Mouse (Mus musculus) lung, embryonic 14.5 days (tissue): ENCODE measurements around the gene Dll4. TPM values are rescaled to one million over a fixed set of nuclear protein-coding genes. Genes with fewer than 3 reads are reported as not detected.

Source experiments
- ATAC-seq: fragments of 200-750 bp; cut with Nextera tagmentation; 2 replicates; pipeline ENCODE4 v1.8.0; 2017; ENCODE audit warnings: mild to moderate bottlenecking, moderate TSS enrichment, moderate library complexity; ENCODE audit not compliant: insufficient read depth
- DNase-seq: peaks from one replicate; pipeline ENCODE4 v3.0.0-alpha.2; 2015
- H3K27ac ChIP-seq: fragments of 300-500 bp; sonication (generic); 2 replicates; pipeline ENCODE4 v1.5.1; 2014; ENCODE audit warnings: low read depth, mild to moderate bottlenecking, moderate library complexity
- H3K27me3 ChIP-seq: fragments of 300-500 bp; sonication (generic); 2 replicates; pipeline ENCODE4 v1.6.1; 2014; ENCODE audit warnings: low read length, control low read depth; ENCODE audit not compliant: insufficient read depth
- H3K36me3 ChIP-seq: fragments of 300-500 bp; sonication (generic); 2 replicates; pipeline ENCODE4 v1.6.1; 2014; ENCODE audit warnings: control low read depth; ENCODE audit not compliant: insufficient read depth
- H3K4me1 ChIP-seq: fragments of 300-500 bp; sonication (generic); 2 replicates; pipeline ENCODE4 v1.6.1; 2014; ENCODE audit warnings: antibody characterized with exemption, control low read depth; ENCODE audit not compliant: insufficient read depth
- H3K4me2 ChIP-seq: fragments of 300-500 bp; sonication (generic); 2 replicates; pipeline ENCODE4 v1.6.1; 2014; ENCODE audit warnings: mild to moderate bottlenecking
- H3K4me3 ChIP-seq: fragments of 300-500 bp; sonication (generic); 2 replicates; pipeline ENCODE4 v1.5.1; 2014; ENCODE audit warnings: low read depth, low read length
- H3K9ac ChIP-seq: fragments of 300-500 bp; sonication (generic); 2 replicates; pipeline ENCODE4 v1.6.1; 2014
- H3K9me3 ChIP-seq: fragments of 300-500 bp; sonication (generic); 2 replicates; pipeline ENCODE4 v1.6.1; 2016; ENCODE audit warnings: low read depth, low read length, control low read depth
- CTCF ChIP-seq: IDR thresholded peaks from 2 replicates; pipeline ENCODE4 v1.5.1; 2016; ENCODE audit warnings: antibody characterized with exemption, low read depth
- WGBS: fragments of 180-500 bp; shearing (Covaris S2); extraction: QIAGEN DNeasy Blood & Tissue Kit; methylation state at CpG from one replicate; pipeline ENCODE4 v1.1.7; 2014; 5-methylcytosine and 5-hydroxymethylcytosine counted together
- polyA plus RNA-seq: library from polyadenylated mRNA; unstranded; fragments of >200 nt; fragmentation: Nextera tagmentation; extraction: Ambion mirVana; gene quantifications from 2 replicates; pipeline ENCODE4 v1.2.1, GENCODE M21; 2014

Dll4 gene
- polyA plus RNA-seq, 1 experiment from 2014 or later, result 10.0 TPM

DNA sequence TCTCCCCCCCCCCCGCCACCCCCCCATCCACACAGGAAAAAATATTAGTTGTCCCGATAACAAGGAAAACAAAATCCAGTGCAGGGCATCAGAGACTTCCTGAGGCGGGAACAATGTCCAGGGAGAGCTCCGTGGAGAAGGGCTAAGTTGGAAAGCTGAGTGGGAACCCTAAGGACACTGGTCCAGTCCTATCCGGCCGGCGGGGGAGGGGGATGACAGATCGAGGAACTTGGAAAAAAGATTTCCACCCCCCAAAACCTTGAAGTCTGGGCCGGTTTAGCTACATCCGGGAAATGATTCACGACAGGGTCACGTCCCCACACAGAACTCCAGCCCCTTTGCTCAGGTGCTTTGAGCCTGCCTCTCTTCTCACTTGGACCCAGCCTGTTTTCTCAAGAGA is 14.0 kb upstream of the Dll4 start:
- Histone ChIP-seq H3K4me3 (no peak overlapping the region), H3K9me3 (no peaks in the 10 kb centered on the region), H3K27me3 (no peaks in the 10 kb centered on the region), H3K4me1 (no peaks in the 10 kb centered on the region), H3K36me3 (no peaks in the 10 kb centered on the region), H3K9ac (no peak overlapping the region), H3K4me2 (no peak overlapping the region), H3K27ac (no peak overlapping the region; the same call in 1 of the 2 replicates)
- DNase-seq, result no peak
- 31% methylated on average over 12 of the region's 12 CpGs for WGBS
- no peak for ATAC-seq
- no peak for TF ChIP-seq CTCF

DNA sequence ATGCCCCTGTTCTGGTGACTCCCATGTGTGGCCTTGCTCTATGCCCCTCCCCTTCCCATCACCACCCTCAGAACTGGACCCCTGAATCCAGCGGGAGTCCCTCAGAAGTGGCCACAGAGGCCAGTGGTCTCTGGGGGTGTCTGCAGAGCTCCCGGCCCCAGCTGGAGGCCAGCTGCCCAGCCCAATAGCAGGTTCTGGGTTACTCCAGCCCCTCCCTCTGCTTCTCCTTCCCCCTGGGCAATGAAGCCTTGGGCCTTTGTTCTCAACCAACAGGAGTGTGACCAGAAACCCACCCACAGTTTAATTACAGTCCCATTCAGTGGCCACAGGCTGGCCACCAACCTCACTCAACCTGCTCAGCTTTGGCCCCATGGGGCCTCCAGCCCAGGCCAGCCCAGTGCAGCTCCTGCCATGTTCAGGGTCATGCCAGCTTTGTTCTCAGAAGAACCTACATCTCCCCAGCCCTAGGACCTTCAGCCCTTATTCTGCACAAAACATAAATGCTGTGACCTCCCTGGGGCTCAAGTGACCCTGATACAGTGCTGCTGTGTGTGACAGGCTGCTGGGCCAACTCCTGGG is 13.1 kb upstream of the Dll4 start:
- H3K4me2 ChIP-seq, result no peak overlapping the region
- H3K9me3 ChIP-seq, result no peaks in the 10 kb centered on the region
- ATAC-seq (no peak), DNase-seq (no peak)
- WGBS, result 81% methylated on average over 2 of the region's 2 CpGs
- H3K4me3 ChIP-seq, result no peak overlapping the region
- no peak for TF ChIP-seq CTCF
- H3K27me3 ChIP-seq, result no peaks in the 10 kb centered on the region
- no peak overlapping the region for H3K27ac ChIP-seq
- H3K36me3 ChIP-seq, result no peaks in the 10 kb centered on the region
- no peaks in the 10 kb centered on the region for H3K4me1 ChIP-seq
- no peak overlapping the region for H3K9ac ChIP-seq

DNA sequence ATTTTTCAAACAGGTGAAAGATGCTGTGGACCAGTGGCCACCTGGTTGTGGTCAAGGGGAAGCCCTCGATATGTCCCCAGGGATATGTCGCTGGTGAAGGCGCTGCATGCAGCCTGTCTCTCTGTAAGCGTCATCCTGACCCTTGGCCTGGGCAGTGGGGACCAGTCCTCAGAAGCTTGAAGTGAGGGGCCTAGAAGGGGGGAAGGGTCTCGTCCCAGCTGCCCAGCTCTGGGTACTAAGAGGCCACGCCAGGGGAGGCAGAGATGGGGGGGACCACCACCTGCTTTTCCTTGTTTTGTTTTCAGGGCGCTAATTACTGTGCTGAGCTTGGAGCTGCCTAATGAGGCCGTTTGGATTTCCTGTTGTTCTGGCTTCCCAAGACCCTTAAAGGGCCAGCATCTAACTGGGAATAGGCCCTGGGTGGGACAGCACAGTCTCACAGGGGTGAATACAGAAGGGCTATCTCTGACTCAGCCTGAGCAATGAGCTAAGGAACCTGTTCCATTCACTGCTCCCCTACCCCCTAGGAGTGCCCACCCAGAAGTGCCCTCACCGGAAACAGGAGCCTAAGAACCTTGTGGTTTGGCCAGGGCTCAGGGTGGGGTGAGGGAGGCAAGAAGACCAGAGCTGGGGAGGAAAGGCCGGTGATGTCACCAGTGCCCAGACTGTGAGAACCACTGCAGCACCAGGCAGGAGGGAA is 11.7 kb upstream of the Dll4 start:
- Histone ChIP-seq H3K4me1 (0 out of 2 replicates have a peak, but pooled peaks cover 2% of the 10 kb centered on the region), H3K4me3 (no peak overlapping the region), H3K27me3 (no peaks in the 10 kb centered on the region), H3K27ac (peak overlapping the region; percentile 38; the same call in 1 of the 2 replicates), H3K9me3 (no peaks in the 10 kb centered on the region), H3K36me3 (no peaks in the 10 kb centered on the region), H3K9ac (no peak overlapping the region), H3K4me2 (no peak overlapping the region)
- TF ChIP-seq CTCF, result no peak
- WGBS, result 26% methylated on average over 10 of the region's 10 CpGs
- 0 out of 2 replicates have a peak, but pooled peaks have one; percentile 35 for ATAC-seq
- no peak for DNase-seq

DNA sequence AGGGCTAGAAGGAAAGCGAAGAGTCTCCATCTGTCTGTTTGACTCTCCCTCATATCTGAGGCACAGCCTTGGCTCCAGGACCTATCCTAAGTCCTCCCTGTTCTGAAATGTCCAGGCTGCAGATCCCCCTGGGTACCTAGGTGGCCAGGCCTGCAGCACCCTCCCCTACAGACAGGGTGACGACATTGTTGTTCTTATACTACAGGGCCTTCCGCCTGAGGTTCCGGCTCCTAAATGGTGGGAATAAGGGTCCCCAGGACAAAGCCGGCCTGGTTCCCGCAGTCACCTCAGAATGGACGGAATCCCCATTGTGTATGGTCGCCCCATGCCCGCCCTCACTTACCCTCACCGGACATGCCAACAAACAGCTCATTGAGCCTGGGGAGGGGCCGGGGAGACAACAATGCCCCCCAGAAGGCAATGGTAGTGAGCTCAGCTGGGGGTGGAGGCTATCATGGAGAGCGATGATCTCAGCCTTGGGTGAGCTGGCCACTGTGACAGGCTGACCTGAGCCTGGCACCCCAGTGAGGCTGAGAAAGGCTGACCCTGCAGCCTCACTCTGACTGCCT is 10.8 kb upstream of the Dll4 start:
- Histone ChIP-seq H3K4me1 (0 out of 2 replicates have a peak, but pooled peaks cover 2% of the 10 kb centered on the region), H3K36me3 (no peaks in the 10 kb centered on the region), H3K4me3 (no peak overlapping the region), H3K9ac (no peak overlapping the region), H3K27me3 (no peaks in the 10 kb centered on the region), H3K4me2 (no peak overlapping the region), H3K9me3 (no peaks in the 10 kb centered on the region), H3K27ac (peak overlapping the region; percentile 38; the same call in 1 of the 2 replicates)
- WGBS, result 73% methylated on average over 12 of the region's 12 CpGs
- TF ChIP-seq CTCF, result no peak
- DNase-seq (no peak), ATAC-seq (no peak)

DNA sequence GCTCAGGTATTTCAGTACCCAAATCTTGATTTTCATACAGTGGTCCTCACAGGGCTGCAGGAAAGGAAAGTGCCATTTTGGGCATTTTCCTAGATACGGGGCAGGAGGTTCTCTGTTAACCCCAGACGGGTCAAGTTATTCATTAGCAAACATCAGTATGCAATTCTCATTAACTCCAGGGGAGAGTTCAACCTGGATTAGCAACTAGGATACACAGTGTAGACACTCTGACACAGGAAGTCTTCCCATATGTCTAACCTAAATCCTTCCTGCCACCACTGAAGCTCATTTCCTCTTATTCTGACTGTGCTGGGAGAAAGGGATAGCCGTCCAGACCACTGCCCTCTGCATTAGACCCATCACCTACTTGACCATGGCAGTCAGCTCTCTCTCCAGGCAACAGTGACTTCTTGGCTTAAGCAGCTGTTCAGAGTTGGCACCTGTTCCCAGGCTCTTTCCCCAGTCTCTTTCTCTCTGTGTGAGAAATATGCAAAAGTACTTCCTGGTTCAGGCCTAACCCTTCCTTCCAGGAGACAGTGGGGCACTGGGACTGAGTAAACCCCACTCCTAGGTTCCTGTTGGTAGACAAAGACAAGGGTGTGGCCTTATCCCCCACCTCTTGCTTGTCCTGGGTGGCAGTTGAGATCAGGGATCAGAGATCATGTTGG is 7.4 kb upstream of the Dll4 start:
- Histone ChIP-seq H3K9ac (no peak overlapping the region), H3K27me3 (peaks cover 30% of the 10 kb centered on the region), H3K4me3 (no peak overlapping the region), H3K27ac (0 out of 2 replicates have a peak overlapping the region, but pooled peaks have one; percentile 13), H3K36me3 (no peaks in the 10 kb centered on the region), H3K4me1 (peaks cover 15% of the 10 kb centered on the region), H3K4me2 (no peak overlapping the region), H3K9me3 (no peaks in the 10 kb centered on the region)
- ATAC-seq (no peak), DNase-seq (no peak)
- no peak for TF ChIP-seq CTCF
- 67% methylated on average over 3 of the region's 3 CpGs for WGBS

DNA sequence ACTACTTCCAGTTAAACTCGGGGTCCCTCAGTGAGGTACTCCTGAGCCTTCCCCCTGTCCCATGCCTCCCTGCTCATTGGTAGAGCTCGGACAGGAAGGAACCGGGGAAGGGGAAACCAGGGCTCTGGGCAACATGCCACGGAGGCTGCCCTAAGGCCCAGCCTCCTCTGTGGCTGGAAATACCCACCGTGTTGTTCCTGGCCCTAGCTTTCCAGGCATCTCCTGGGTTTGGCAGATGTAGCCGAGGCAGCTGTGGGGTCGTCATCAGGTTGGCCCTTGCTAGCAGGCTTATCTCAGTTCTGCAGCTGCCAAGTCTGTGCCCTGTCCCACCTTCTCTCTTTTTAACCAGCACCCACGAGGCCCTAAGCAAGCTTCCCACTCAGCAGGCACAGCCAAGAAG is 5.0 kb upstream of the Dll4 start:
- WGBS, result 52% methylated on average over 8 of the region's 8 CpGs
- ATAC-seq (no peak), DNase-seq (no peak)
- Histone ChIP-seq H3K9me3 (no peaks in the 10 kb centered on the region), H3K36me3 (no peaks in the 10 kb centered on the region), H3K9ac (no peak overlapping the region), H3K27me3 (peaks cover 54% of the 10 kb centered on the region), H3K4me3 (no peak overlapping the region), H3K27ac (no peak overlapping the region), H3K4me1 (peaks cover 22% of the 10 kb centered on the region), H3K4me2 (no peak overlapping the region)
- TF ChIP-seq CTCF, result no peak
